Mouse (Mus musculus) kidney, adult 8-10 months (tissue): ENCODE data around the gene Prr5l.

Experiments used
- DNase-seq, 2 experiments: peaks; one replicate each; pipeline ENCODE4 v3.0.0; 2022

Gene Prr5l

DNA sequence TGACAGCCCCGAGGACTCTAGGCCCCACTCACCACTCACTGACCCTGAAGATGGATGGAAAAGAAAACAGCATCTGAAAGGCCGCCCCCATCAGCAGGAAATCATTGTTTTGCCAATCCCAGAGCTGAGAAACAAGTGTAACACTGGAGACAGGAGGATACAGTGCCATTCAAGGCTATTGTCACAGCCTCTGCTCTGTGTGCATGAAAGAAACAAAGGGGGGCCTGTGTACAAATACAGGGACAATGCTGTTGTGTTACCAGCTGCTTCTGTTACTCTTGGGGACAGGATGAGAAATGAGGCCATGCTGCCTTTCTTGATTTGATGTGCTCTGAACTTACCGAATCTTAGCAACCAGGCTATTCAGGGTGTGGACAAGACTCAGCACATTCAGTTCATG lies at the start of gene Prr5l:
TSS of gene Prr5l (minus strand) at position 30 of the 400 bp plus-strand sequence.
- DNase-seq, result no peak

DNA sequence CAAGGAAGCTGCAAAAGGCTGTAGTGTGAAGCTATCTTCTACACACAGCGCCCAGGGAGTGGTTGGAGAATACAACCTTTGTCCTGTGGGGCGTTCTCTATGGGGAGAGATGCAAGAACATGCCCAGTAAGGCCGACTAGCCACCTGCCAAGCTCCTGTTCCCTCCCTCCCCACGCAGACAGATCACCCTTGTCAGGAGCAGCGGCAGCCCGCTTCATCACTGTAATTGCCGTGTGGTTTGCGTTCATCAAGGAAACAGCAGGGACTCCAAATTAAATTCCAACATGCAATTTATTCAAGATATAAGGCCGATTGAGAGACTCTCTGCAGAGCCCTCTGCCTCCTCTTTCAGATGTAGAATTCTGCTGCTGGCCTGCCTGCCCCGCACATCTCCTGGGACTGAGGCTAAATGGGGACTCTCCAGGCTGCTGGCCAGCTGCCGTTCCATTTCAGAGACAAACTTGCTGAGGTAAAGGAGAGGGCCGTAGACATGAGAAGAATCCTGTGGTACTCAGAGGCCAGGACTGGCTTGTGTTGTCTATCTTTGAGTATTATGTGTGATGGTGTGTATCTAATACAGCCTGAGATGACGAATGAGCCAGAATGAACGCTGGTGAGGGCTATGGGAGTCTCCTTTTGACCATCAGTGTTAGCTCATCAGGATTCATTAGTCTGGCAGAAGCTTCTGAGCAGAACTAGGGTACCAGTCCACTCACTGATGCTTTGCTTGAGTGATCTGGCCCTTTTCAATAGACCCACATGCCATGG lies 49.5 kb upstream of the Prr5l start:
- peak; percentile 28 to 32 for DNase-seq

DNA sequence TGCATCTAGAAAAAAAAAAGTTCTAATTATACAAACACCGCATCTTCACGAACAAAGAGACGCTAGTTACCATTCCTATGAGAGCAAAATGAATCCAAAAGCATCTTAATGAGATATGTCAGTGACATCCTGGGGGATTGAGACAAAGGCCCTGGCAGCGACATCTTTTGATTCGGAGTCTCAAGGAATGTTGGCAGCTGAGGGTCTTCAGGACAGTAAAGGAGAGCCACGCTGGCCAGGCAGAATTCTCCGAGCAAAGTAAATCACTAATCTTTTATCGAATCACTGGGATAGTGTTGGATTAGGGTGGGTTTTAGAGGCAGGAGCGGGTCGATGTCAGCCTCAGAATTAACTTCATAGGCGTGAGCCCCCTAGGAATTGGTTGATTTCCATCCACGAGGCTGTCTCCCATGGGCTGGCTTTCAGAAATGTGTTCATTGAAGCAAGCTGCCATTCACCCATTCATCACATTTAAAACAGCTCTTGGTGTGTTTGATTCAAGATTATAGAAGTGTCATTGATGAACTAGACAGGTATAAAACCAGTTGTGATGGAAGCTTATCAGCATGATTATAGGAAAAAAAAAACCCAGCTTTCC lies 42.9 kb upstream of the Prr5l start:
- DNase-seq, result no peak

DNA sequence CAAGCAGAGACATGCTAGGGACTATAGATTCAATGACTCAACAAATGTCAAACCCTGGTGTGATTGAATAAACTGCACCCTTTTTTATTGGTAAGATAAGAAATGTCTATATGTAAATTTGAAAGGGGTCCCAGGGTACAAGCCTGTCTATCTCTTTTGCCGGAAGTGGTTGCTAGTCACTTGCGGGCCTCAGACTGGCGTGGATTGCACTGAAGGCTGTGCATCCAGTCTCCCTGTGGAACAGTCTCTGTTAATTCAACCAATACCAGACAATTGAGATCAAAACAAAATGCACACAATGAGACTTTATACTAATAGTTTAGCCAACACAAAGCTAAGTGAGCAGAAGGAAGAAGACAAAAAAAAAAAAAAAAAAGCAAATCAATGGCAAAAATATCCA lies 42.4 kb upstream of the Prr5l start:
- no peak for DNase-seq

DNA sequence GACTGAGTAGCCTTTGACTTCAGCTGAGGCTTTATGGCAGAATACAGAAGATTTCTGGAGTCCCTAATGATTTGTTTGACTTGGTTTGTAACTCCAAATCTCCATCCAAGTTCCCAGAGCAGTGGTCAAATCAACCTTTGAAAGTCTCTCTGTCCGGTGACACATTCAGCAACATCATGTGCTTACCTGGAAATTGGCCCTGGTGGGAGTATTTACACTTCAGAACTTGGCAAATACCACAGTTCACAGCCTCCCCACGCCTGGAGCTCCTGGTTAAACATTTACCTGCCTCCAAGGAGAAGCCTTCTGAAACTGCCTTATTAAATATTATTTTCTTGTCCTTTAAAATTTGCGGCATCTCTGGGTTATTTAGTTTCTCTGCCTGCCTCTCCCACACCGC lies 40.4 kb upstream of the Prr5l start:
- peak; percentile 83 to 90 for DNase-seq

DNA sequence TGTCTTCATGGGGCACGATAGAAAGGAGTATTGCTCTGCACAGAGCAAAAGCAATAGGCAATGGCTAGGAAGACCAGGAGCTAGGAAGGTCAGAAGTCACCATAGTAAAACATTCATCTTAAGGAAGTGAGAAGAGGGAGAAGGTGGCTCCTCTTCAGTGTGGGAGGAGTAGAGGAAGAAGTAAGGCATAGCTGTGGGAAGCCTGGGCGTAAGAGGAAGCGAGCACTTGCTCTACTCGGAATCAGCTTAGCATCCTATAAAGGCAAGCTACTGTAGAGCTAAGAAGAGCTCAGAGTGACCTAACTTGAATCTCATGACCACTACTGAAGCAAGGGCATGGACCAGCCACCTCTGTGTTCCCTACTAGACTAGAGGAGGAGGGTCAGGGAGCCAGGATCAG lies 39.5 kb upstream of the Prr5l start:
- DNase-seq, result no peak

DNA sequence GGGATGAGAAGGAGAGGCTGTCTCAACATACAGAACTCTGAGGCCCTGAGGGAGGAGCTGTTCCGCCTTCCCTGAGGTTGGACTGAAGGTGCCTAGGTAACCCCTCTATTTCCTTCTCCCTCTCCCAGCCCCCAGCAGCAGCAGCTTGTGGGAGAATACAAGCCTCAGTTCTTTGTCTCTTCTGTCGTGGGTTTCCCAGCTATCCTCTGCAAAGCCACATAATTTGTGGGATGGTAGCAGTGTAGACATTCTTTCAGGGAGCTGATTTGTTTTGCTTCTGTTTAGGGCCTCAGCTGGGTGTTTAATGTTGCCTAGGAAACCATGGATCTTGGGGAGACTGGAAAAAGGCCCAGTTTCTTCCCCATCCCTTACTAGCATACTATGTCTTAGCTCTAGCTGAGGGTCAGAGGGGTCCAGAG lies 37.3 kb upstream of the Prr5l start:
- DNase-seq, result no peak

DNA sequence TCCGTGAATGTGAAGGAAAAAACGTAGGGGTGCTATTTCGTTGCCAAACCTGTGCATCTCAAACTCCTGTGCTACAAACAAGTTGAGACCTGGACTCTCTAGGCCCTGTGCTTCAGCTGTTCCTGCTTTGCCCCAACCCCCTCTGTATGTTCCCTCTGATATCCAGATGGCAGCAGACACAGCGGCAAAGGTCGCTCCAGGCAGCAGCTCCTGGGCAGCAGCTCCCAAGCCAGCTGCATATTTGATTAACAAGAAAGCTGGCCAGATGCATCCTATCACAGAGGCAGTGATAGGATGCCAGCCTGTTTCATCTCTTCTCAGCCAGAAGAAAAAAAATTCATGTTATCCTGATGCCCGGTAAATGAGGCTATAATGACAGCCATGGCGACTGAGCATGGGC lies 35.7 kb upstream of the Prr5l start:
- DNase-seq, result no peak

DNA sequence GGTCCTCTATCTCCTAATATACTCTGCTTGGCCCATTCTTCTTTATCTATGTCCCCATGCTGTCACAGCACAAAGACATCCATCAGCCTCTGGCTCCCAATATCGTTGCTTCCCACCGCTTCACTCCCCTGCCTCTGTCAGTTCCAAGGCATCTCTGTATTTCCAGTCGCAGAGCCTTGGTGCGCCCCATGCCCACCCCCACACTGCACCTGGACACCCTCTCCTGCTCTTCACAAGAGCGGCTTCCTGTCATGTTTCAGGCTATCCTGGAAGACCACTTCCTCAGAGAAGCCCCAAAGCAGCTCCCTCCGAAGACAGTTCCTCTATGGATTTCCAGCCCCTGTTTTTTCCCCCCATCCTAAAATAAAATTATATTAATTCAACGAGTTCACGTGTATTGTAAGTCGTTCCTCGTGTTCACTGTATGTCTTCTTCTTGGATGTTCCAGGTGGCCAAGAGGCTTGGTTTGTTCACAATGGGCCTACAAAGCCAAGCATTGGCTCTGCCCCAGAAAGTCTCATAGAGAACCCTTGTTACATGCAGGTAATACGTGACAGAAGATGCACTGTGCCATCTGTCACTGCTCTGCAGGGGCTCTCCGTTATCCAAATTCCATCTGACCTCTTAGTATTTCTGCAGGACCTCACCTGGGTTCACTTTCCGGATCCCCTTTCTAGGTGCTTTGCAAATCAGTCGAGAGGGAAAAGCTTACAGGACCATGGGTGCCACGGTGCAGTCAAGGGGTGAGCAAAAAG lies 26.7 kb upstream of the Prr5l start:
- no peak for DNase-seq

DNA sequence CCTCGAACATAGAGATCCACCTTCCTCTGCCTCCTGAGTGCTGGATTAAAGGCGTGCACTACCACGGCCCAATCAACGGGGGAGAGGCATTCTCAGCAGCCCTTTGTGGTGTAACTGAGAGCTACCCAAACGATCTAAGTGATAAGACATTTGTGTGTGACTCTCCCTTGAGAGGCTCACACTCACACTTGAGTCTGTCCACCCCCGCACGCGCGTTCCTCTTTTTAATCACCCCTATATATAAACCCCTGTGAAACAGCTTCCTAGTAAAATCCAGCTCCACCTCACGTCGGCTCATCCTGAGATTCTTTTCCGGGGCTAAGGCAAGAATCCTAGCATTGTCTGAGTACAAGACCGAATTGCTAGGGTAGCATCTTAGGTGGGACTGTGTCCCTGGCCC lies 25.9 kb upstream of the Prr5l start:
- DNase-seq, result no peak

DNA sequence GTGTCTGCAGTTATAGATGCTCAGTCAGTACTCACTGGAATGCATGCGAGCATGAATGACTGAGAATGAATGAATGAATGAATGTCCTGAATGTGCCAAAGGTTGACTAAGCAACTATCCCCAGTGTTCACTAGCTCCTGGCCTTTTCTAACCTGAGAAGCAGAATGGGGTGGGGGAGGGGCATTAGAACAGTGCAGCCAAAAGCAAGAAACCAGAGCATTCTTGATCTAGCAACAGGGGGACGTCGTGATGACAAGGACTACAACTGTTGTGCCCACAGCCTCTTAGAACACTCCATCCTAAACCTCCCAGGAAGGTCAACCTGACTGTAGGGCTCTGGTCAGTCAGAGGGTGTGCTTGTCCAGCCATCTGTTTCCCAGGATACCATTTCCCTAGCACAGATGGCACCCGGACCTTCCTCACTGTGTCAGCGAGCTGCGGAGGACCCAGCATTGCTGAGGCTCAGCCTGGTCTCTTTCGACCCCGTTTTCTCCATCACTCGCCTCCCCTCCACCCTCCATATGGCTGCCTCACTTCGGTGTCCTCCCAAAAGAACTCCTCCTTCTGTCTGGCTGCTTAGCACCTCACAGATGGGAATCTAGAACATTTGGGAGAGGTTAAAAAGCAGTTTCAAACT lies 24.7 kb upstream of the Prr5l start:
- no peak for DNase-seq

DNA sequence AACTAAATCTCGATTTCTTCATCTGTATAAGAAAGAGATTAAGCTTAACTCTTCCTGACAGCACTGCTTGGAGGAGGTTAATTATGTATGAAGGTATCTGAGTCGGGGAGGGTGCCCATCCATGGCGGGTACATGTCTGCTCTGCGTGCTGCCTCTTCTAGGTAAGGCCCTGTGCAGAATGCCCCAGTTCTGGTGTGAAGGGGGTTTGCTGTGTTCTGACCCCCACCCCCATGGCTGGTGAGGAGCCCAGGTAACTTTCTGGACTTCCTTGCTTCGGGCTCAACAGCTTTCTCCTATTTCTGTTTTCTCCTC lies 23.5 kb upstream of the Prr5l start:
- DNase-seq, result no peak

DNA sequence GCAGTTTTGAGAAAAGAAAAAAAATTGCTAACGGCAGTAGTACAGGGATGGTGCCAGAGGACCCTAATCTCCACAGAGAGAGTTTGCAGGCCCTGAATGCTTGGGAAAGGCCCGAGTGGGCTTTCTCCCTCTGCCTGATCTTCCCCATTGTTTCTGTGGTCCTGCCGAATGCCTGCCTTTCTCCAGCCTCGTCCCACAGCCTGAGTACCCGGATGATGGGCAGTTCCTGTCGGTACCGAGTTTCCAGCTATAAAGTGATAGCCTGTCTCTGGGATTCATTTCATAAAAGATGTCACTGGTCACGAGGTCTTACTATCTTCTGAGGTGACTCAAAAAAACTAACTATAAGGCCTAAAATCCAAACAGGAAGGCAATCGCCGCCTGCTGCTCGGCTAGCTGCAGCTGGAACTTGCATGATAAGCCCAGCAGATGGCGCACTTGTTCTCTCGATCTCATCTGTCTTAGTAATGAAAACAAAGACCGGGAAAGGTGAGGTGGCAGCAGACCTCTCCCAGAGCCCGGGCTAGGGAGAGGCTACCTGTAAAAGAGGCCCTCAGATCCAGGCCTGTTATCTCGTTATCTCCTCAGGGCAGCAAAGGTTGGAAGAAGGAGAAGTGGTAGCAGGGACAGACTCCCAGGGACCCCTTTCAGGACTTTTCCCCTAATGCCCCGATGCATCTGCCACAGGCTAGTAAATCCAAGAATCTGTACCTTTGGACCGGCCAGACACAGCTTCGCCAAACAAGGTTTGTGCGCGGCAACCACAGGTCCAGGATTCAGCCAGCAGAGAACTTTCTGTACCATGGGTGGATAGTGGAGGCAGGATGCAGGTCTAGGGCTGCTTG lies 22.9 kb upstream of the Prr5l start:
- DNase-seq, result peak; percentile 75 to 90

DNA sequence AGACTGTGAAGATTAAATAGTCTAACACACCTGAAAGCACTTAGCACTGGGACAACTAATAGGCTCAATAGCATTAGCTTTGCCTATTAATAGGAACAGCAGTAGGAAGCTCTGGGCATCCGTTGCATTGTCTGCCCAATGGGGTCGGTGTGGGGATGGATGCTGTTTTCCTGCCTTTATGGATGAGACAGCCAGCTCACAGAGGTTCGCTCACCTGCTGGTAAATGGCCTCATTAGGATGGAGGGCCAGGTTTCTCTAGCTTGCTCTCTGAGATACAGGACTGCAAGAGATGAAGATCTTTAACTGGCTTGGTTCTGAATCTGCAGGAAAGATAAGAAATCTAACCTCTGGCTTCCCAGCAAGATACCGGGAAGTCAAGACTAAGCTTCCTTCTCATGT lies 19.4 kb upstream of the Prr5l start:
- DNase-seq, result no peak

DNA sequence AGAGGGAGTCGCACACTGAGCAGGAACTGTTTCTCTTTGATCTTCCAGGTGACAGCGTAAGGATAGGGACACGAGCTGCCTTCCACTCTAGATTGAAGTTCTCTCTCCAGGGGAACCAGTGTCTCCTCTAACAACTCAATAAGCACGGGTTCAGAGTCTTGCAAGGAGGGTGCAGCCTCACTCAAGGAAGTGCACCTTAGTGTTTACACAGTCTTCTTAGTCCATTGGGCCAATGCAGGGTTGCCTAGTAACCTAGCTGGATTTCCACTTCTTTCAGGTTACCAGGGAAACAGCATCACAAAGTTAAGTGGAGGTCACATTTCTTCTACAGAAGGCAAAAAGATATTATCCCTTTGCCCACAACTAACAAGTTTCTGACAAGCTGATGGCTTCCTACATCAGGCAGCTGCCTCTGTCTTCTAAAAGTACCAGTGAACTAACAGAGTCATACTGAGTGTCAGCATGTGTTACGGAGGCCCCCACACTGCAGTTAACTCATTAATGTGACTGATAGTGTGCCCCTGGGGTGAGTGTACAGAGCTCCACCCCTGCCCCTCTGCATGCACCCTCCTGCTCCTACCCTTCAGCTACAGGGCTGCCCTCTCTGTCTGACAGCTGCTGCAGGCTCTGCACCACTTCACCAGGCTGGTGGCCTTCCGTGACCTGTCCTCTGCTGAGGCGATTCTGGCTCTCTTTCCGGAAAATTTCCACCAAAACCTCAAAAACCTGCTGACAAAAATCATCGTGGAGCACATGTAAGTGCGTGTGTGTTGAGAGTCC lies 13.8 kb upstream of the Prr5l start:
- DNase-seq, result no peak

DNA sequence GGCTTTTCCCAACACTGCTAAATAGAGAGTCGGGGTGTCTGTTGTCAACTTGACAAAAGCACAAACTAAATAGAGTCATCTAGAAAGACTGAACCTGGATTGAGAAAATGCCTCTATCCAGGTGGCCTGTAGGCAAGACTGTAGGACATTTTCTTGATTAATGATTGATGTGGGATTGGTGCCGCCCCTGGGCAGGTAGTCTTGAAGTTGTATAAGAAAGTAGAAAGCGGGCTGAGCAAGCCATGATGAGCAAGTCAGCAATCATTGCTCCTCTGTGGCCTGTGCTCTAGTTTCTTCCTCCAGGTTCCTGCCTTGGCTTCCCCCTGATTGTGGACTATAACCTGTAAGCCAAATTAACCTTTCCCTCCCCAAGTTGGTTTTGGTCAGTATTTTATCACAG lies 11.3 kb upstream of the Prr5l start:
- DNase-seq, result peak; percentile 49 to 67

DNA sequence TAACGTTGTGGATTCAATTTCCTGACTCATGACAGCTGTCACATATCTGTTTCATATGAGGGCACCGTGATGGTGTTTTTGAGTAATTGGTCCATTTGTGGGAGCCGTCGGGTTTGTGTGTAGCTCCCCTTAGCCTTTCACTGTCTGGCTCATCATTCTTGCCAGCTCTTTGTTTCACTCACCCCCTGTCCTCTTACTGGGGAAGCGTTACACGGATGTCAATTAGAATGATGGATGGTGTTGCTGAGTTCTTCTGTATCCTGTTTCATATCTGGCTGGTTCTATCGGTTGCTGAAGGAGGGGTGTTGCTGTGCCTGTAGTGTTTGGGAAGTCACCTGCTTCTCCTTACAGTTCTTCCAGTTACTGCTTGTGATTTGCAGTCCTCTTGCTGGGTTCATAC lies 8.3 kb upstream of the Prr5l start:
- DNase-seq, result no peak

DNA sequence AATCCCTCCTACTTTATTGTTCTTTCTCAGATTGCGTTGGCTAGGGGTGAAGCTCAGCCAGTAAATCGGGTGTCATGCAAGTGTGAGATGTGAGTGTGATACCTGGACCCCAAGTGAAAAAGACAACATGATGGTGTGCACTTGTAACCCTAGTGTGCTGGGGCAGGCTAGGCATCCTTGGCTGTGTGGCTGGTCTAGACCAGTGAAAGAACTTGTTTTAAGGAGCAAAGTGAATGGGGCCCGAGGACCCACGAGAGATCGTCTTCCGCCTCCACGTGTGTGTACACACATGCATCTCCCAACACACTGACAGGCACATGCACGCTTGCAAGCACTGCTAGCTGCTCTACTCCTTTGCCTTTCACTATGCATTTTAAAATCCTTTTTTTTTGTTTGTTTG lies 6.1 kb upstream of the Prr5l start:
- no peak for DNase-seq

DNA sequence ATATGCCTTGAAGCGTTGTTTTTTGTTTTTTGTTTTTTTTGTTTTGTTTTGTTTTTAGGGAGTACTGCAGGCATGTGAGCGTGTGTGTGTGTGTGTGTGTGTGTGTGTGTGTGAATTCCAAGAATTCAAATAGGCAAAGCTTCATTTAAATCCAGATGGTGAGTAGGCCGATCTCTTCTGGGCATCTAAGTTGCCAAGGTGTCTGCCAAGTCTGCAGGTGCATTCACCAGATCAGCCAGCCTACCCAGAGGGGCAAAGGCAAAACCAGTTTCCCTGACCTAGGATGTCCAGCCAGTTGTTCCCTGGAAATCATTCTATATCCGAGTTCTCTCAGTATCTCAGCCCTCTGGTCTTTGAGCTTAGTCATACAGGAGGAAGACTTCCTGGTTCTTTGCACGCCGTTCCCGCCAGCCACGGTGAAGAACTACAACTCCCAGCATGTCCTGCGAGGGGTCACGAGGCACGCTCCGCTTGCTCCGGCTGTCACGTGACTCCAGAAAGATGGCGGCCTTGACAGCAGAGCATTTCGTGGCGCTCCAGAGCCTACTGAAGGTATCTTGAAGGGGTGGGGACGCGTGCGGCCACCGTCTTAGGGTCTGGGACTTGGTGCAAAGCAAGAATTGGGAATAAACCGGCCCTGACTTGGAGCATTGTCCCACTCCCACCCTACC lies 3.1 kb upstream of the Prr5l start, which contains the start of gene Commd9:
TSS of gene Commd9 (plus strand) at position 480 of the 671 bp plus-strand sequence.
- peak; percentile 94 to 95 for DNase-seq

DNA sequence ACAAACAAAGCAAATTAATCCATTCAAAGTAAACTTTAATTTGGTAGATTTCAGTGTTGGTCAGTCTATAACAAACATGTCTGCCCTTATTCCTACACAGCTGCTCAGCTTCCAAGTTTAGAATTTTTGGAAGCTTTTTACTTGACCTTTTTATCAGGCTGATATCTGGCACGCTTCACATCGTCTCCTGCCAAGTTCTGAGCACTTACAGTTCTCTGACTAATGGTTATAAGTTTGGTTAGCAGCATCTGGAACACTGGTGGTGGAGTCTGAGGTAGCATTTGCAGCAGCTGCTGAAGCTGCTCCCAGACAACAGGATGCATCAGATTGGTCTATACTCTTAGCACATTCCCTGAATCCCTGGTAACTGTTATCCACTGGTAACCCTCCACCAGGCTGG lies 1.5 kb upstream of the Prr5l start:
- no peak for DNase-seq

DNA sequence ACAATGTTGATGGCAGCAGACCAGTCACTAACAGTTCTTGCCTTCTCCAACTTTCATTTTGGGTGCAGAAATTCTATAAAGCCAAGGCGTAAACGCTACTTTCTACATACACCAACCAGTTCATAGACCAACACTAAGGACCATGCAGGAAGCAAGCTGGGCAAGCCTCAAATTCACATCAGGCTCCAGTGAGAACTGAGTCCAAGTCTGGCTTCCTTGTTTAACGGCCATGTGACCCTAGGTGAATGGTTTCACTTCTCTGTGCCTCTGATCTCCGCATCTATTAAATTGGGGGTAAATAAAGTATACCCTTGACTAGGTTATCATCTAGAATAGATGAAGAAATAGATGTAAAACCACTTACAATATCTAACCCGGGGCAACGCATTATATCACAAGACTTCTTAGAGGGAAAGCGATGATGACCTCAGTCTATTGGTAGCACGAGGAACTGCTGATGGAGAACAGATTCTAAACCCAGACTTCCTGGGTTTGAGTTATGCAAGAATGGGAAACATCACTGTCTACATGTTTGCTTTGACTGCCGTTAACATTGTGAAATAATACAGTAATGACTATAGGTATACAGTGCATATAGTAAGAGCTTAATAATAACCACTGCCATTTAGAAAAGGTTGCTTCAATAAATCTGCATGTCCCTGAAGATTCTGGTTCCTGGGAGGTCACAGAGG lies 1.2 kb downstream of the Prr5l start:
- DNase-seq, result no peak
